Mouse (Mus musculus) midbrain, embryonic 14.5 days (tissue): ENCODE results near the gene Junb. TPM values are rescaled to one million over a fixed set of nuclear protein-coding genes. Genes with fewer than 3 reads are reported as not detected.

Experiments
- ATAC-seq: fragments of 200-750 bp; cut with Nextera tagmentation; 2 replicates; pipeline ENCODE4 v1.8.0; 2017; ENCODE audit warnings: moderate number of reproducible peaks, moderate library complexity; ENCODE audit not compliant: low FRiP score, low TSS enrichment
- DNase-seq: peaks from one replicate; pipeline ENCODE4 v3.0.0-alpha.2; 2015
- H3K27ac ChIP-seq: fragments of 300-500 bp; sonication (generic); replicated peaks from 2 replicates; pipeline ENCODE4 v1.5.1; 2014; ENCODE audit warnings: mild to moderate bottlenecking, low read depth, low read length, moderate library complexity
- H3K27me3 ChIP-seq: fragments of 300-500 bp; sonication (generic); 2 replicates; pipeline ENCODE4 v1.6.1; 2014; ENCODE audit warnings: low read length, control low read depth, mixed read lengths; ENCODE audit not compliant: control insufficient read depth, insufficient read depth
- H3K36me3 ChIP-seq: fragments of 300-500 bp; sonication (generic); 2 replicates; pipeline ENCODE4 v1.6.1; 2014; ENCODE audit warnings: low read length, control low read depth; ENCODE audit not compliant: control insufficient read depth, insufficient read depth
- H3K4me1 ChIP-seq: fragments of 300-500 bp; sonication (generic); 2 replicates; pipeline ENCODE4 v1.6.1; 2014; ENCODE audit warnings: mild to moderate bottlenecking, antibody characterized with exemption, low read length, control low read depth; ENCODE audit not compliant: control insufficient read depth, insufficient read depth
- H3K4me2 ChIP-seq: fragments of 300-500 bp; sonication (generic); 2 replicates; pipeline ENCODE4 v1.6.1; 2014; ENCODE audit warnings: mild to moderate bottlenecking, low read length, moderate library complexity
- H3K4me3 ChIP-seq: fragments of 300-500 bp; sonication (generic); replicated peaks from 2 replicates; pipeline ENCODE4 v1.5.1; 2014; ENCODE audit warnings: low read depth, low read length
- H3K9ac ChIP-seq: fragments of 300-500 bp; sonication (generic); replicated peaks from 2 replicates; pipeline ENCODE4 v1.6.1; 2014; ENCODE audit warnings: mild to moderate bottlenecking, low read length, moderate library complexity
- H3K9me3 ChIP-seq: fragments of 300-500 bp; sonication (generic); 2 replicates; pipeline ENCODE4 v1.6.1; 2016; ENCODE audit warnings: low read length, control low read depth, mixed read lengths; ENCODE audit not compliant: control insufficient read depth
- WGBS: fragments of 180-500 bp; shearing (Covaris S2); extraction: QIAGEN DNeasy Blood & Tissue Kit; methylation state at CpG from one replicate; pipeline ENCODE4 v1.1.7; 2014; 5-methylcytosine and 5-hydroxymethylcytosine counted together
- polyA plus RNA-seq: library from polyadenylated mRNA; unstranded; fragments of >200 nt; fragmentation: Nextera tagmentation; extraction: Ambion mirVana; gene quantifications from 2 replicates; pipeline ENCODE4 v1.2.1, GENCODE M21; 2014

Gene Junb
- 4.3 and 5.7 TPM in 2 replicates for polyA plus RNA-seq

- H3K4me1 ChIP-seq: peaks cover 56% of the 10 kb centered on the region
- peak within 1 kb of the TSS; percentile 49 for H3K4me3 ChIP-seq
- peak within 1 kb of the TSS; percentile 99 for H3K4me2 ChIP-seq
- 0 out of 2 replicates have a peak within 1 kb of the TSS, but pooled peaks have one; percentile 13 for H3K27ac ChIP-seq
- ATAC-seq: peak; percentile 49; the same call in 1 of the 2 replicates
- peaks cover 15% of the 10 kb centered on the region for H3K36me3 ChIP-seq
- peak; percentile 91 for DNase-seq
- H3K9ac ChIP-seq: peak within 1 kb of the TSS; percentile 54
- under 1% methylated on average over 63 of the region's 63 CpGs for WGBS
- peaks cover 18% of the 10 kb centered on the region for H3K27me3 ChIP-seq
- H3K9me3 ChIP-seq: no peaks in the 10 kb centered on the region
Observed at GRCm38 (mm10) chr8:84978248-84978940, at the start of gene Junb. Gene Junb (minus strand): TSS chr8:84978718.

GRCm38 (mm10) chr8:85027922-85028321 is 49.4 kb upstream of the Junb start:
- DNase-seq: peak; percentile 38
- no peak for ATAC-seq
- Histone ChIP-seq H3K4me2 (peak overlapping the region; percentile 90), H3K4me3 (peak overlapping the region; percentile 99), H3K36me3 (peaks cover 47% of the 10 kb centered on the region), H3K27me3 (no peaks in the 10 kb centered on the region), H3K9ac (peak overlapping the region; percentile 96), H3K4me1 (peaks cover 36% of the 10 kb centered on the region), H3K27ac (no peak overlapping the region), H3K9me3 (no peaks in the 10 kb centered on the region)
- WGBS: 29% methylated on average over 2 of the region's 2 CpGs

- WGBS: 1% methylated on average over 13 of the region's 13 CpGs
- H3K4me2 ChIP-seq: peak overlapping the region; percentile 90
- H3K36me3 ChIP-seq: peaks cover 44% of the 10 kb centered on the region
- peak overlapping the region; percentile 99 for H3K4me3 ChIP-seq
- ATAC-seq (no peak), DNase-seq (peak; percentile 32)
- peaks cover 36% of the 10 kb centered on the region for H3K4me1 ChIP-seq
- H3K27ac ChIP-seq: peak overlapping the region; percentile 85
- no peaks in the 10 kb centered on the region for H3K9me3 ChIP-seq
- H3K9ac ChIP-seq: peak overlapping the region; percentile 96
- no peaks in the 10 kb centered on the region for H3K27me3 ChIP-seq
Observed at GRCm38 (mm10) chr8:85027516-85027855, 49.0 kb upstream of the Junb start.

GRCm38 (mm10) chr8:85026670-85027515 is 48.4 kb upstream of the Junb start, which contains the start of gene Trir:
Gene Trir (plus strand): TSS chr8:85026823.
- WGBS: under 1% methylated on average over 71 of the region's 75 CpGs

GRCm38 (mm10) chr8:85025098-85025932 is 46.8 kb upstream of the Junb start, which contains the start of gene Asna1:
Gene Asna1 (minus strand): TSS chr8:85025281.
- DNase-seq: peak; percentile 93
- peak; percentile 87 for ATAC-seq
- peaks cover 47% of the 10 kb centered on the region for H3K36me3 ChIP-seq
- peak within 1 kb of the TSS; percentile 70 for H3K9ac ChIP-seq
- peak within 1 kb of the TSS; percentile 55 for H3K27ac ChIP-seq
- peak within 1 kb of the TSS; percentile 89 for H3K4me3 ChIP-seq
- 6% methylated on average over 30 of the region's 30 CpGs for WGBS
- H3K9me3 ChIP-seq: no peaks in the 10 kb centered on the region
- no peaks in the 10 kb centered on the region for H3K27me3 ChIP-seq
- H3K4me1 ChIP-seq: peaks cover 36% of the 10 kb centered on the region
- peak within 1 kb of the TSS; percentile 90 for H3K4me2 ChIP-seq

More at GRCm38 (mm10) chr8:85026670-85027515, 48.4 kb upstream of the Junb start, which contains the start of gene Trir:
- peak within 1 kb of the TSS; percentile 99 for H3K4me3 ChIP-seq
- peaks cover 36% of the 10 kb centered on the region for H3K4me1 ChIP-seq
- H3K36me3 ChIP-seq: peaks cover 45% of the 10 kb centered on the region
- H3K4me2 ChIP-seq: peak within 1 kb of the TSS; percentile 90
- DNase-seq (peak; percentile 98), ATAC-seq (peak; percentile 80)
- peak within 1 kb of the TSS; percentile 85 for H3K27ac ChIP-seq
- H3K9me3 ChIP-seq: no peaks in the 10 kb centered on the region
- H3K27me3 ChIP-seq: no peaks in the 10 kb centered on the region
- H3K9ac ChIP-seq: peak within 1 kb of the TSS; percentile 96

- no peak overlapping the region for H3K9ac ChIP-seq
- peaks cover 49% of the 10 kb centered on the region for H3K36me3 ChIP-seq
- no peaks in the 10 kb centered on the region for H3K9me3 ChIP-seq
- H3K4me1 ChIP-seq: peaks cover 32% of the 10 kb centered on the region
- no peak for DNase-seq
- H3K4me3 ChIP-seq: peak overlapping the region; percentile 89
- ATAC-seq: no peak
- peak overlapping the region; percentile 90 for H3K4me2 ChIP-seq
- WGBS: 99% methylated on average over 3 of the region's 3 CpGs
- H3K27ac ChIP-seq: no peak overlapping the region
- no peaks in the 10 kb centered on the region for H3K27me3 ChIP-seq
Observed at GRCm38 (mm10) chr8:85023846-85024245, 45.3 kb upstream of the Junb start.

GRCm38 (mm10) chr8:85021514-85022055 is 43.1 kb upstream of the Junb start:
- WGBS: 94% methylated on average over 3 of the region's 3 CpGs
- no peak for DNase-seq
- H3K4me3 ChIP-seq: no peak overlapping the region
- H3K27me3 ChIP-seq: no peaks in the 10 kb centered on the region
- peaks cover 63% of the 10 kb centered on the region for H3K36me3 ChIP-seq
- ATAC-seq: no peak
- H3K9me3 ChIP-seq: no peaks in the 10 kb centered on the region
- H3K27ac ChIP-seq: no peak overlapping the region
- H3K4me1 ChIP-seq: peaks cover 19% of the 10 kb centered on the region
- H3K9ac ChIP-seq: no peak overlapping the region
- H3K4me2 ChIP-seq: no peak overlapping the region

GRCm38 (mm10) chr8:85017209-85017608 is 38.7 kb upstream of the Junb start:
- DNase-seq (peak; percentile 27), ATAC-seq (no peak)
- Histone ChIP-seq H3K4me2 (no peak overlapping the region), H3K4me3 (no peak overlapping the region), H3K4me1 (0 out of 2 replicates have a peak, but pooled peaks cover 4% of the 10 kb centered on the region), H3K27me3 (peaks cover 7% of the 10 kb centered on the region; the same call in 1 of the 2 replicates), H3K9me3 (no peaks in the 10 kb centered on the region), H3K9ac (no peak overlapping the region), H3K36me3 (peaks cover 47% of the 10 kb centered on the region), H3K27ac (no peak overlapping the region)
- WGBS: 22% methylated on average over 5 of the region's 5 CpGs
